Mouse (Mus musculus) left cerebral cortex, adult 2 months (tissue): ENCODE measurements around the gene Sh3pxd2a. TPM values are rescaled to one million over a fixed set of nuclear protein-coding genes. Genes with fewer than 3 reads are reported as not detected.

Experiments
- DNase-seq, 2 experiments: peaks; one replicate each; pipeline ENCODE4 v3.0.0; 2021 to 2022; ENCODE audit warnings: low spot score in 2 of 2, mixed read lengths in 1 of 2; ENCODE audit errors: extremely low spot score in 1 of 2
- H3K27ac ChIP-seq: fragments of 200-600 bp; 2 replicates; pipeline ENCODE4 v1.8.1; 2022
- H3K4me3 ChIP-seq: fragments of 200-600 bp; 2 replicates; pipeline ENCODE4 v1.8.1; 2022
- CTCF ChIP-seq: fragments of 200-600 bp; IDR thresholded peaks from 2 replicates; pipeline ENCODE4 v1.8.1; 2022; ENCODE audit warnings: antibody characterized with exemption, mild to moderate bottlenecking, moderate library complexity
- intact Hi-C: fragments of 180-260 bp; cut with DNase I; formaldehyde crosslinking; loops from one replicate; pipeline ENCODE4 v1.15.1; 2025
- total RNA-seq, 2 experiments: library from RNA; stranded (reverse); gene quantifications; 2 replicates each; pipeline ENCODE4 v1.2.3; 2021

Gene Sh3pxd2a
- total RNA-seq, 2 experiments from 2014 or later = 30.2 to 36.8 TPM

DNA sequence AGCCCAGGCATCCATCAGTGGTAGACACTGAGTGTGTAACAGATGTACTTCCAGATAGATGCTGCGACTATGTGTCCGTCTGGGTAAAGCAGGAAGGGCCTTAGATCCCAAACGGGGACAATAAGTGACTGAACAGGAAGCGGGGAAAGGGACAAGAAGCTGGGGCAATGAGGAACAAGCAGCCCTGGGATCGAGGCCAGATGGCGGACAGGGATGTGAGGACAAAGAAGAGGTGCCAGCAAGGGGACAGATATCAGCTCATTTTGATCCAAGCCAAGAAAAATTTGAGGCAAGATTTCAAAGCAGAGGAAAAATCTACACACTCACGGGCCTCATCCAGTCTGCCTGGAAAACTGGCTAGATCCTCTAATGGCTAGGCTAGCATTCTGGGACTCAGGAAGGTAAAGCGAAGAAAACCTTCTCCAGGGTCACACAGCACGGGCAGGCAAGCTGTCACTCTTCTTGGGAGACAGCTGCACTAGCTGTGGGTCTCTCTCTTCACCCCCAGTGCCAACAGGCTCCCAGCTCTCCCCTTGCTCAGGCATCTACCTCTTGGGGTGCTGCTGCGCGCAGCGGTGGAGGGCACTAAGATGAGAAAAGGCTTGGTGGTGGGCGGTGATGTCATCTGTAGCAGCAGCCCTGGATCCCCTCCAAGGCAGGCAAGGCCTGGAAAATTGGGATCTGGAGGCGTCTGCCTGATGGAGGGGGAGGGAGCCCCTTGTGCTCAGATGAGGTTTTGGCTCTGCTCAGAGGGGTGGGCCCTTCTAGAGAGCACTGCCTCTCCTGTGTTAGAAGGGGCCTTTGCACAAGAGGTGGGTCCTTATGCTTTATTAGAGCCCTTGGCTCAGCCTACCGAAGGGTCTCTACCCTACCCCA, 146.9 kb downstream of the Sh3pxd2a start:
- Histone ChIP-seq H3K4me3 (no peak overlapping the region), H3K27ac (no peak overlapping the region; the same call in 1 of the 2 replicates)
- intact Hi-C loops = no loop called here
- peak; percentile 54 to 76 for DNase-seq
- TF ChIP-seq CTCF = no peak

- TF ChIP-seq CTCF = no peak
- no peak for DNase-seq
- intact Hi-C loops = no loop called here
- H3K4me3 ChIP-seq = no peak overlapping the region
- no peak overlapping the region for H3K27ac ChIP-seq
These were observed 147.7 kb downstream of the Sh3pxd2a start for GRCm38 (mm10) chr19:47316288-47317062.

DNA sequence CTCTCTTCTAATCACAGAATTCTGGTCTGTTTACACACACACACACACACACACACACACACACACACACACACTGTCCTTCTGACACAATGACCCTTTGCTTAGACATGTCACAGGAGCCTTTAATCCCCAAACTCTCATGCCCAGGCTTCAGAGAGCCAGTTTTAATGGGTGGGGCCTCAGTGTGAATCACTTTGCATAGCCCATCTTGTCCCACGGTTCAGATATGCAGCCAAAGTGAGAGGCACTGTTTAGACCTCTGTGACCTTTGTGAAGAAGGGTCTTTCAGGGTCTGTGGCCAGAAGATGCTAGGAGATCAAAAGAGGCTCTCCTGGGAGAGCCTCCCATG, 148.3 kb downstream of the Sh3pxd2a start:
- Histone ChIP-seq H3K27ac (no peak overlapping the region), H3K4me3 (no peak overlapping the region)
- intact Hi-C loops = no loop called here
- DNase-seq = no peak
- TF ChIP-seq CTCF = no peak

GRCm38 (mm10) chr19:47315091-47315916, 148.9 kb downstream of the Sh3pxd2a start:
- no peak for TF ChIP-seq CTCF
- H3K27ac ChIP-seq = no peak overlapping the region
- intact Hi-C loops = no loop called here
- H3K4me3 ChIP-seq = 0 out of 2 replicates have a peak overlapping the region, but pooled peaks have one; percentile 26
- no peak for DNase-seq

DNA sequence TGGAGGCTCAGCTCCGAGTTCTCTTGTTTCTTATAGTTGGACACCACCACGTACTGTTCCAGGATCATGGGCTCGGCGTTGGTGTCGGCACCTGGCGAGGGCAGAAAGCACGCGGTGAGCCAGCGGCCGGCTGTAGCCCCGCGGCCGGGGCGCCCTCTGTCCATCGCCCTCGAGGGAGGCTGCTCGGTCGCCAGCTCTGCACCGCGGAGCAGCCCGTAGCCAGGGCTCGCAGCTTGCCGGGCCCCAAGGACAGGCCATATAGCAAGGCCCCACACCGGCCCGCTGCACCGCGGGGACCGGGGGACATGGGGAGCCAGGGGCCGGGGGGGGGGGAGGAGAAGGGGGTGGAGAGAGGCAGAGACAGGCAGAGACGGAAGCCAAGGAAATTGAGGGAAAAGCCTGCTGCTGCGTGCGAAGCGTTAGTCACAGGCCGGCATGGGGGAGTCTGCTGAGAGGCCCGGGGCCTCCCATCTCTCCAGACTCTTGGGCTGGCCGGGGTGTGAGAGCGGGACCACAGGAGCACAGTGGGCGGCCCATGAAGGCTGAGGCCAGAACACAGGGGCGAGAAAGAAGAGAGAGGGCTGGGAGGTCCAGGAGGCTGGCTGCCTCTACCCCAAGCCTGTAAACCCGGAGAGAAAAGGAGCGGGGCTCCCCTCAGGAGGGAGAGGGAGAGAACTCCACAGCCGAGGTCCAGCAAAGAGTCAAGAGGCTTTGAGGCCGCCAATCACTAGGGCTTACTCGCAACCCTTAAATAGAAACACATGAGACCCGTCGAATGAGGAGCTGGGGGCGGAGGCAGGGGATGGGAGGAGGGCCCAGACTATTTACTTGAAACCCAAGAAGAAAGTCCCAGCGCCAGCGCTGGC, 149.9 kb downstream of the Sh3pxd2a start:
- peak overlapping the region; percentile 26 for H3K4me3 ChIP-seq
- TF ChIP-seq CTCF = no peak
- intact Hi-C loops = no loop called here
- no peak for DNase-seq
- H3K27ac ChIP-seq = peak overlapping the region; percentile 69

GRCm38 (mm10) chr19:47313387-47314075, 150.7 kb downstream of the Sh3pxd2a start:
- DNase-seq = no peak
- intact Hi-C loops = no loop called here
- peak overlapping the region; percentile 26 for H3K4me3 ChIP-seq
- TF ChIP-seq CTCF = no peak
- H3K27ac ChIP-seq = peak overlapping the region; percentile 69

DNA sequence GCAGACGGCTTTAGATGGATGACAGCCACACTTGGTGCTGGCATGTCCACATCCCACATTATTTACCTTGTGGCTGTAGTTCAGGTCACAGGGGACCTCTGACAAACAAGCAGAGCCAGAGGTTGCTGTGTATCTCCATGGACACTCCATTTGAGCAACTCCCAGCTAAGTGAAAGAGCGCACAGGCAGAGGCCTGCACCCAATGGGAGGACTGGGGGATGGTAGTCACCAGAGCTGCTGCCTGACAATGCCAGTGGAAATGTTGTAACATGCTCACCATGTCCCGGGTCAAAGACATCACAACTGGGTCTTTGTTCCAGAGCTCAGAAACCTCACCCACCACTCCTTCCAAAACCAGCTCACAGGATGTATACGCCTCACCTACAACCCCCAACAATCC, 153.0 kb downstream of the Sh3pxd2a start:
- H3K27ac ChIP-seq = no peak overlapping the region
- TF ChIP-seq CTCF = no peak
- H3K4me3 ChIP-seq = no peak overlapping the region
- DNase-seq = no peak
- intact Hi-C loops = no loop called here

DNA sequence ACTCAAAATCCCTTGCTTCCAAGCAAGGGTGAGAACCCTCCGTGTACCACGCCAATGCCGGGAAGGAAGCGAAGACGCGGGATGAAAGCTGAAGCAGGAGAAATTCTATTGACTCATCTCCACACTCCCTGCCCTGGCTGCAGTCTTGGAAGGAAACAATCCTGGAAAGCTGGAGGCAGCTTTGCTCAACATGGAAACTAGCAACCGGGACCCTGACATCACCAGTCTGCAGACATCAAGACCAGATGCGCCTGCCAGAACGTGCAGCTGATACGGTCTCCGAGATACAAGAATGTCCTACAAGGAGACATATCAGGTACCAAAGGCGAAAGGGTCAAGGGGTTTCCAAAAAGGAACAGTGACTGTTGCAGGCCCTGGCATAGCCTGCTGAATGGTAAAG, 154.4 kb downstream of the Sh3pxd2a start:
- H3K4me3 ChIP-seq = no peak overlapping the region
- no peak overlapping the region for H3K27ac ChIP-seq
- no peak for DNase-seq
- intact Hi-C loops = no loop called here
- TF ChIP-seq CTCF = no peak

GRCm38 (mm10) chr19:47306917-47307315, 157.3 kb downstream of the Sh3pxd2a start:
- Histone ChIP-seq H3K4me3 (no peak overlapping the region), H3K27ac (no peak overlapping the region)
- no peak for TF ChIP-seq CTCF
- intact Hi-C loops = no loop called here
- no peak for DNase-seq

DNA sequence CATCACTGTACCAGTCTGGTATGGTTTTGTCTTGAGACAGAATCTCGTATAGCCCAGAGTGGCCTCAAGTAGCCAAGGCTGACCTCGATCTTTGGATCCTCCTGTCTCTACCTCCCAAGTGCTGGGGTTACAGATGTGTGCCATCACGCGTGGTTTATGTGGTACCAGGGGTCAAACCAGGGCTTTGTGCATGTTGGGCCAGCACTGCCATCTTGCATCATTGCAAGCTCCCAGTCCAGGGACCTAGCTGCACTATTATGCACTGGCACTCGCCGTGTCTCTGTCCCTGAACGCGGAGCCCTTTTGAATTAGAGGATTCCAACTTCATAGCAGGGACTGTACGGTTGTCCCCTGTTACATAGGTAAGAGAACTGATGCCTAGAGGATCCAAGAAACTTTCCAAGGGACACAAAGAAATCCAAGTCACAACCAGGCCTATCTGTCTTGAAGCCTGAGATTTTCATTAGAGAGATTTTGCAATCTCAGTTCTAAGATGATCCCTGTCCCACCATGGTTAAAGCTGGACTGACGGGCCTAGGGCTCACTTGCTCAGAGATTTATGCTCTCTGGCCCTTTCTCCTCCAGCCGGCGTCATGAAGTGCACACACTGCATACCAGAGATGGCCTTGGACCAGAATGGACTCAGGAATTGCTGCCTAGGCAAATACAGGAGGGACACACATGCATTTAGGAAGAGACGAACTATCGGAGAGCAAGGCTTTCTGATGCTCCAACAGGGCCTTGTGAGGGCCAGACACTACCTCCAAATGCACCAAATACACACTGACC, 157.9 kb downstream of the Sh3pxd2a start:
- TF ChIP-seq CTCF = no peak
- H3K27ac ChIP-seq = no peak overlapping the region
- DNase-seq = no peak
- intact Hi-C loops = no loop called here
- no peak overlapping the region for H3K4me3 ChIP-seq
